Mouse (Mus musculus): ENCODE data around the gene Olfr328.

- TF ChIP-seq CTCF (IDR thresholded peaks at IDR 0.05; ENCODE audit: low read depth): no peak
- TF ChIP-seq EP300 (optimal IDR thresholded peaks at IDR 0.05): no peak
These were observed 42.4 kb upstream of the Olfr328 start for GRCm38 (mm10) chr11:58597837-58598236.
